Mouse (Mus musculus) MEL (cell line): Measurements from ENCODE around the gene Usp54. TPM values are rescaled to one million over a fixed set of nuclear protein-coding genes. Genes with fewer than 3 reads are reported as not detected.

Source experiments
- DNase-seq: peaks from one replicate; pipeline ENCODE4 v3.0.0; 2011; ENCODE audit warnings: low read depth, low spot score
- H3K27ac ChIP-seq: 2 replicates; pipeline ENCODE4 v1.5.1; 2012; ENCODE audit warnings: low read depth, mild to moderate bottlenecking, control low read depth, low read length, moderate library complexity; ENCODE audit not compliant: control insufficient read depth
- H3K27me3 ChIP-seq, 2 experiments: fragments of 150-350 bp in 1 of 2; sonication (generic) in 1 of 2; 2 replicates each; pipeline ENCODE4 v1.6.1; 2012; ENCODE audit warnings: low read length in 2 of 2, mild to moderate bottlenecking in 2 of 2, improper control_type of control experiment in 1 of 2, moderate library complexity in 1 of 2; ENCODE audit not compliant: insufficient read depth in 2 of 2, control insufficient read depth in 1 of 2
- H3K36me3 ChIP-seq, 2 experiments: 2 replicates each; pipeline ENCODE4 v1.6.1; 2012 to 2014; ENCODE audit warnings: low read length in 2 of 2, improper control_type of control experiment in 1 of 2, inconsistent platforms in 1 of 2, mild to moderate bottlenecking in 1 of 2; ENCODE audit not compliant: insufficient read depth in 2 of 2, control insufficient read depth in 1 of 2
- H3K4me1 ChIP-seq, 2 experiments: fragments of 150-350 bp in 1 of 2; sonication (generic) in 1 of 2; 2 replicates each; pipeline ENCODE4 v1.6.1; 2012; ENCODE audit warnings: low read length in 2 of 2, improper control_type of control experiment in 1 of 2, mild to moderate bottlenecking in 1 of 2; ENCODE audit not compliant: insufficient read depth in 2 of 2, control insufficient read depth in 1 of 2
- H3K4me3 ChIP-seq, 2 experiments: fragments of 150-350 bp in 1 of 2; sonication (generic) in 1 of 2; 2 replicates each; pipeline ENCODE4 v1.5.1; 2012; ENCODE audit warnings: low read depth in 2 of 2, low read length in 2 of 2, mild to moderate bottlenecking in 2 of 2, moderate library complexity in 2 of 2, control low read depth in 1 of 2, improper control_type of control experiment in 1 of 2; ENCODE audit not compliant: control insufficient read depth in 1 of 2, insufficient read depth in 1 of 2
- H3K79me2 ChIP-seq: 2 replicates; pipeline ENCODE4 v1.6.1; 2012; ENCODE audit warnings: mild to moderate bottlenecking, low read length, moderate library complexity; ENCODE audit not compliant: control insufficient read depth, poor library complexity, insufficient read depth
- H3K9ac ChIP-seq: 2 replicates; pipeline ENCODE4 v1.6.1; 2012; ENCODE audit warnings: low read depth, mild to moderate bottlenecking, control low read depth, low read length, moderate library complexity; ENCODE audit not compliant: control insufficient read depth, poor library complexity, severe bottlenecking
- H3K9me3 ChIP-seq: fragments of 150-350 bp; sonication (generic); replicated peaks from 2 replicates; pipeline ENCODE4 v1.6.1; 2012; ENCODE audit warnings: mild to moderate bottlenecking, low read length, improper control_type of control experiment, moderate library complexity; ENCODE audit not compliant: insufficient read depth
- CHD2 ChIP-seq: IDR thresholded peaks from 2 replicates; pipeline ENCODE4 v1.6.1; 2011; ENCODE audit warnings: low read length, improper control_type of control experiment
- CTCF ChIP-seq, 3 experiments: IDR thresholded peaks in 2 of 3; conservative IDR thresholded peaks in 1 of 3; 2 replicates each; pipeline ENCODE4 v1.5.1; 2011 to 2012; ENCODE audit warnings: low read length in 3 of 3, low read depth in 2 of 3, mild to moderate bottlenecking in 2 of 3, improper control_type of control experiment in 1 of 3, inconsistent platforms in 1 of 3, mixed read lengths in 1 of 3, moderate library complexity in 1 of 3; ENCODE audit not compliant: control insufficient read depth in 1 of 3, insufficient read depth in 1 of 3, poor library complexity in 1 of 3, severe bottlenecking in 1 of 3
- E2F4 ChIP-seq: IDR thresholded peaks from 2 replicates; pipeline ENCODE4 v1.6.1; 2011; ENCODE audit warnings: low read depth, low read length, improper control_type of control experiment, borderline replicate concordance
- EP300 ChIP-seq, 2 experiments: IDR thresholded peaks; 2 replicates each; pipeline ENCODE4 v1.6.1; 2011; ENCODE audit warnings: improper control_type of control experiment in 2 of 2, low read length in 2 of 2, low read depth in 1 of 2, mild to moderate bottlenecking in 1 of 2
- ETS1 ChIP-seq: IDR thresholded peaks from 2 replicates; pipeline ENCODE4 v1.6.1; 2012; ENCODE audit warnings: low read depth, mild to moderate bottlenecking, inconsistent platforms, low read length, improper control_type of control experiment, moderate library complexity
- GABPA ChIP-seq: IDR thresholded peaks from 2 replicates; pipeline ENCODE4 v1.6.1; 2012; ENCODE audit warnings: low read depth, mild to moderate bottlenecking, inconsistent platforms, low read length, improper control_type of control experiment, moderate library complexity
- GATA1 ChIP-seq: IDR thresholded peaks from 2 replicates; pipeline ENCODE4 v1.6.1; 2011; ENCODE audit warnings: low read depth, low read length, improper control_type of control experiment
- HCFC1 ChIP-seq: IDR thresholded peaks from 2 replicates; pipeline ENCODE4 v1.6.1; 2012; ENCODE audit warnings: low read depth, mild to moderate bottlenecking, inconsistent platforms, low read length, improper control_type of control experiment, moderate library complexity
- MAFK ChIP-seq: IDR thresholded peaks from 2 replicates; pipeline ENCODE4 v1.6.1; 2011; ENCODE audit warnings: low read depth, mild to moderate bottlenecking, low read length, improper control_type of control experiment, borderline replicate concordance
- MAX ChIP-seq: IDR thresholded peaks from 2 replicates; pipeline ENCODE4 v1.6.1; 2011; ENCODE audit warnings: low read length, improper control_type of control experiment
- MEF2A ChIP-seq: IDR thresholded peaks from 2 replicates; pipeline ENCODE4 v1.6.1; 2014; ENCODE audit warnings: low read depth, mild to moderate bottlenecking, inconsistent platforms, low read length, improper control_type of control experiment; ENCODE audit not compliant: poor library complexity, insufficient replicate concordance, severe bottlenecking; ENCODE audit errors: extremely low read depth
- MXI1 ChIP-seq: IDR thresholded peaks from 2 replicates; pipeline ENCODE4 v1.6.1; 2011; ENCODE audit warnings: mild to moderate bottlenecking, low read depth, low read length, improper control_type of control experiment
- NELFE ChIP-seq: IDR thresholded peaks from 2 replicates; pipeline ENCODE4 v1.6.1; 2011; ENCODE audit warnings: low read depth, low read length, improper control_type of control experiment
- POLR2AphosphoS2 ChIP-seq: IDR thresholded peaks from 2 replicates; pipeline ENCODE4 v1.6.1; 2011; ENCODE audit warnings: low read length, improper control_type of control experiment
- POLR2AphosphoS5 ChIP-seq: IDR thresholded peaks from 2 replicates; pipeline ENCODE4 v1.6.1; 2012; ENCODE audit warnings: low read depth, borderline replicate concordance, mild to moderate bottlenecking, inconsistent platforms, low read length, moderate library complexity, mixed read lengths
- RAD21 ChIP-seq: IDR thresholded peaks from 2 replicates; pipeline ENCODE4 v1.6.1; 2011; ENCODE audit warnings: mild to moderate bottlenecking, low read depth, low read length, improper control_type of control experiment
- RCOR1 ChIP-seq: IDR thresholded peaks from 2 replicates; pipeline ENCODE4 v1.6.1; 2012; ENCODE audit warnings: low read depth, mild to moderate bottlenecking, inconsistent platforms, low read length, improper control_type of control experiment
- SIN3A ChIP-seq: IDR thresholded peaks from 2 replicates; pipeline ENCODE4 v1.6.1; 2012; ENCODE audit warnings: low read length, improper control_type of control experiment, inconsistent platforms
- TAL1 ChIP-seq: IDR thresholded peaks from 2 replicates; pipeline ENCODE4 v1.6.1; 2012; ENCODE audit warnings: mild to moderate bottlenecking, inconsistent platforms, low read length, moderate library complexity, mixed read lengths
- TBP ChIP-seq: IDR thresholded peaks from 2 replicates; pipeline ENCODE4 v1.8.0; 2011; ENCODE audit warnings: low read depth, low read length, improper control_type of control experiment
- TCF12 ChIP-seq: IDR thresholded peaks from 2 replicates; pipeline ENCODE4 v1.6.1; 2014; ENCODE audit warnings: low read depth, mild to moderate bottlenecking, inconsistent platforms, low read length, improper control_type of control experiment, moderate library complexity
- UBTF ChIP-seq: IDR thresholded peaks from 2 replicates; pipeline ENCODE4 v1.6.1; 2012; ENCODE audit warnings: low read depth, mild to moderate bottlenecking, inconsistent platforms, low read length, improper control_type of control experiment, moderate library complexity, borderline replicate concordance; ENCODE audit not compliant: insufficient read depth
- USF1 ChIP-seq: IDR thresholded peaks from 2 replicates; pipeline ENCODE4 v1.6.1; 2014; ENCODE audit warnings: low read depth, mild to moderate bottlenecking, inconsistent platforms, low read length, improper control_type of control experiment, moderate library complexity
- ZKSCAN1 ChIP-seq: IDR thresholded peaks from 2 replicates; pipeline ENCODE4 v1.6.1; 2012; ENCODE audit warnings: low read depth, mild to moderate bottlenecking, inconsistent platforms, low read length, improper control_type of control experiment, moderate library complexity
- ZMIZ1 ChIP-seq: IDR thresholded peaks from 2 replicates; pipeline ENCODE4 v1.6.1; 2012; ENCODE audit warnings: low read depth, mild to moderate bottlenecking, inconsistent platforms, low read length, improper control_type of control experiment, moderate library complexity
- polyA plus RNA-seq, 2 experiments: library from polyadenylated mRNA; stranded (reverse) in 1 of 2; unstranded in 1 of 2; fragments of >175 nt in 1 of 2; fragments of >200 nt in 1 of 2; gene quantifications; 2 replicates each; pipeline versions ENCODE4 v1.2.1 to v1.2.4; 2012; ENCODE audit warnings: low replicate concordance in 2 of 2, low read depth in 1 of 2; ENCODE audit not compliant: insufficient read length in 2 of 2, insufficient read depth in 1 of 2, missing spikeins in 1 of 2
- total RNA-seq: library from RNA; depleted of rRNA; stranded (reverse); fragments of 300-350 nt; gene quantifications from 2 replicates; pipeline ENCODE4 v1.2.3, GENCODE M21; 2012

Usp54 gene
- total and polyA plus RNA-seq, 3 experiments = 1.5 to 2.6 TPM; not detected in 1

DNA sequence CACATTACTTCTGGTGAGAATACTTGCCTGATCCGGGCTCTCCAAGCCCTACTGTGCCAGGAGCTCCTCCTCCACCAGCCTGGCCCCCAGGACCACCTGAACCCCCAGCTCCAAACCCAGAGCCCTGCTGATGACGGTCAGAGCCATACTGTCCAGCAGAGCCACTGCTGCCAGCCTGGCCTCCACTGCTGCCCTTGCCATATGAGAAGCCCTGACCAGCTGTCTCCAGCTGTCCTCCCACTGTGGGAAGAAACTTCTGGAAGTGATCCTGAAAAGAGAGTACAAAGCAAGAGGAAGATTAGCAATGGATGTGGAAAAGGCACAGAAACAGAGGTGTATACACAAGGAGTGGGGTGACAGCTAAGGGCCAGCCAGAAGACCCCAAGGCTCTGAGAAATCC, 10.1 kb upstream of the Usp54 start:
- H3K4me1 ChIP-seq = peaks cover 2 to 18% of the 10 kb centered on the region in 2 experiments; a peak in 3 of 4 replicates

GRCm38 (mm10) chr14:20646381-20646780, 5.5 kb upstream of the Usp54 start:
- H3K27ac ChIP-seq = no peak overlapping the region; the same call in 1 of the 2 replicates
- H3K9me3 ChIP-seq = no peaks in the 10 kb centered on the region
- H3K4me3 ChIP-seq = no peak overlapping the region
- peak overlapping the region; percentile 7; the same call in 1 of the 2 replicates for H3K9ac ChIP-seq
- peak; percentile 72 for DNase-seq
- H3K4me1 ChIP-seq = peaks cover 2 to 17% of the 10 kb centered on the region in 2 experiments
- TF ChIP-seq NELFE = no peak
- peak; percentile 80 for TF ChIP-seq TCF12
- TF ChIP-seq TBP = 0 out of 2 replicates have a peak, but pooled peaks have one; percentile 43
- no peak for TF ChIP-seq MAX
- peak; percentile 48; the same call in 1 of the 2 replicates for TF ChIP-seq RCOR1
- TF ChIP-seq CTCF (IDR thresholded peaks at IDR 0.05 in 2 of 3, conservative IDR thresholded peaks at IDR 0.05 in 1 of 3; ENCODE audit: control insufficient read depth in 1 of 3, insufficient read depth in 1 of 3, low read depth in 2 of 3, low read length in 3 of 3, poor library complexity in 1 of 3, severe bottlenecking in 1 of 3) = no peak
- no peak for TF ChIP-seq GABPA
- no peak for TF ChIP-seq ZMIZ1
- peak; percentile 52 to 78; a peak in 3 of 4 replicates for TF ChIP-seq EP300 (IDR thresholded peaks at IDR 0.05; ENCODE audit: low read depth in 1 of 2, low read length in 2 of 2)
- TF ChIP-seq GATA1 = peak; percentile 73
- peak; percentile 13; the same call in 1 of the 2 replicates for TF ChIP-seq MXI1
- TF ChIP-seq POLR2AphosphoS5 = no peak
- no peak for TF ChIP-seq RAD21
- no peak for TF ChIP-seq POLR2AphosphoS2
- no peak for TF ChIP-seq E2F4
- no peak for TF ChIP-seq CHD2
- TF ChIP-seq HCFC1 = no peak
- no peak for TF ChIP-seq MEF2A
- TF ChIP-seq MAFK = no peak
- TF ChIP-seq ETS1 = peak; percentile 73
- TF ChIP-seq TAL1 = peak; percentile 67
- TF ChIP-seq ZKSCAN1 = no peak
- no peak; the same call in 1 of the 2 replicates for TF ChIP-seq USF1
- TF ChIP-seq SIN3A = peak; percentile 77
- H3K79me2 ChIP-seq = peaks cover 2% of the 10 kb centered on the region
- no peaks in the 10 kb centered on the region for H3K27me3 ChIP-seq
- peaks cover 0 to 16% of the 10 kb centered on the region in 2 experiments; a peak in 2 of 4 replicates for H3K36me3 ChIP-seq

More for the DNA sequence above, 10.1 kb upstream of the Usp54 start:
- Histone ChIP-seq H3K4me3 (no peak overlapping the region), H3K79me2 (no peaks in the 10 kb centered on the region), H3K27ac (no peak overlapping the region), H3K27me3 (no peaks in the 10 kb centered on the region), H3K9ac (no peak overlapping the region), H3K9me3 (no peaks in the 10 kb centered on the region), H3K36me3 (peaks cover 0 to 12% of the 10 kb centered on the region in 2 experiments; a peak in 2 of 4 replicates)
- no peak for TF ChIP-seq RCOR1
- no peak for TF ChIP-seq ZKSCAN1
- TF ChIP-seq UBTF = no peak
- no peak for TF ChIP-seq RAD21
- no peak for TF ChIP-seq CTCF (IDR thresholded peaks at IDR 0.05 in 2 of 3, conservative IDR thresholded peaks at IDR 0.05 in 1 of 3; ENCODE audit: control insufficient read depth in 1 of 3, insufficient read depth in 1 of 3, low read depth in 2 of 3, low read length in 3 of 3, poor library complexity in 1 of 3, severe bottlenecking in 1 of 3)
- no peak for TF ChIP-seq CHD2
- no peak for TF ChIP-seq POLR2AphosphoS2
- no peak for DNase-seq
